25 mouse cellular contexts compared by ENCODE assay signal in the genomic region with DNA sequence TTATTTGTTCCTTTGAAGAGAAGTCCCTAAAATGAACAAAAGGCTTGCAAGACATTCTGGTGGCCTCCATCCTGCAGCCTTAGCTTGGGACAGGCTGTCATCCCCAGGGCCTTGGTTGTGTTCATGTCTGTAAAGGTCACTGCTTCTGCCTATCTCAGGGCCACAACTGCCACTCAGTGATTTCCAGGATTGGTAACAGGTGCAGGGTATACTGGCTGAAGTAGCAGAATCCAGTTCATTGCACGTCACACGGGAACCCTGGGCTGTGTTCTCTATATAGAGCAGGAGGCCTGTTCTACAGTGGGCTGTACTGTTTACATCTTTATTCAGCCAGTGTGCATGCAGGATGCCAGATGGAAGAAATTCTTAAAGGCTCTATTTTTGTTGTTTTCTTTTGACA. TPM values are rescaled to one million over a fixed set of nuclear protein-coding genes. Genes with fewer than 3 reads are reported as not detected.
DNase-seq lines count a peak whose midpoint lies in the region; ATAC-seq lines count a peak whose summit lies in the region.
"Had no signal": no experiment of that assay in that cellular context is flagged by ENCODE, and none has a peak within 500 bp of the region (broad histone marks: within the 10 kb centered on the region; RNA-seq: fewer than 3 reads in every experiment).

No protein-coding gene starts in this region.

- peaks cover 38% of the 10 kb centered on the region for H3K4me1 ChIP-seq in kidney, embryonic 15.5 days

- no peaks in the 10 kb centered on the region for H3K9me3 ChIP-seq in kidney, embryonic 15.5 days (replicated peaks)
- H3K9me3 ChIP-seq: embryonic facial prominence, embryonic 13.5 days; heart, embryonic 10.5 days; hindbrain, embryonic 12.5 days; lung, embryonic 15.5 days had no signal

- no peak overlapping the region for H3K9ac ChIP-seq in kidney, embryonic 15.5 days
- H3K9ac ChIP-seq: embryonic facial prominence, embryonic 13.5 days; hindbrain, embryonic 12.5 days; liver, embryonic 14.5 days; lung, embryonic 15.5 days had no signal

- H3K4me2 ChIP-seq in kidney, embryonic 15.5 days: no peak overlapping the region
- H3K4me2 ChIP-seq: hindbrain, embryonic 12.5 days; lung, embryonic 15.5 days had no signal

- 57% methylated on average over 2 of the region's 2 CpGs for whole genome bisulfite sequencing in kidney, embryonic 15.5 days

- H3K27ac ChIP-seq in kidney, embryonic 15.5 days: peak overlapping the region; percentile 71
- H3K27ac ChIP-seq: embryonic facial prominence, embryonic 13.5 days; heart, embryonic 10.5 days; hindbrain, embryonic 12.5 days; liver, embryonic 14.5 days; lung, embryonic 15.5 days had no signal

- no peaks in the 10 kb centered on the region for H3K36me3 ChIP-seq in kidney, embryonic 15.5 days
- H3K36me3 ChIP-seq: embryonic facial prominence, embryonic 13.5 days; heart, embryonic 10.5 days; hindbrain, embryonic 12.5 days; lung, embryonic 15.5 days had no signal

- no peak overlapping the region for H3K4me3 ChIP-seq in kidney, embryonic 15.5 days (replicated peaks)
- H3K4me3 ChIP-seq: embryonic facial prominence, embryonic 13.5 days; heart, embryonic 10.5 days; hindbrain, embryonic 12.5 days; lung, embryonic 15.5 days had no signal

- peak; percentile 10 to 17 for DNase-seq in frontal cortex, adult 2 months (ENCODE audit: extremely low spot score in 1 of 2, low spot score in 1 of 2)
- DNase-seq in frontal cortex, postnatal 14 days (ENCODE audit: low spot score in 2 of 2): no peak
- no peak for DNase-seq in kidney, adult 9 months
- peak; percentile 18 for DNase-seq in thymus, postnatal 4 days
- DNase-seq in thymus, adult 18-20 months: no peak
- no peak for DNase-seq in ovary, postnatal 36 days (ENCODE audit: low spot score)
- DNase-seq: adrenal gland, postnatal 10 days; cerebellum, adult 11 months; cerebellum, postnatal 10 days; kidney, adult 8-10 months; lung, postnatal 4 days; retina, postnatal 1 day; thymus, postnatal 25 days had no signal

- ATAC-seq in kidney, embryonic 15.5 days (replicated peaks; ENCODE audit: low FRiP score): no peak
- ATAC-seq: midbrain, embryonic 16.5 days had no signal

- H3K27me3 ChIP-seq in kidney, embryonic 15.5 days: no peaks in the 10 kb centered on the region
- H3K27me3 ChIP-seq: embryonic facial prominence, embryonic 13.5 days; hindbrain, embryonic 12.5 days; lung, embryonic 15.5 days; Patski had no signal

RNA-seq across cellular contexts. Expression of gene Klhdc8a, which starts 30.5 kb away (rescaled TPM):
- 8.8 and 10.1 TPM in 2 replicates for polyA plus RNA-seq in frontal cortex, adult 2 months (2012; rRNA removed)
- polyA plus RNA-seq in kidney, embryonic 15.5 days (2015; fragmentation: Nextera tagmentation; extraction: Ambion mirVana): 1.2 and 1.6 TPM in 2 replicates

RNA-seq across cellular contexts. Expression of gene Gm10188, which starts 38.4 kb away (rescaled TPM):
- not detected in 2 replicates for polyA plus RNA-seq in frontal cortex, adult 2 months (2012; rRNA removed)
- polyA plus RNA-seq in kidney, embryonic 15.5 days (2015; fragmentation: Nextera tagmentation; extraction: Ambion mirVana): not detected in 2 replicates
- polyA plus RNA-seq: C2C12; embryonic facial prominence, embryonic 13.5 days; heart, embryonic 10.5 days; heart, postnatal 0 days; limb, embryonic 14.5 days; liver, embryonic 14.5 days; lung, embryonic 15.5 days; small intestine, adult 2 months had no signal

RNA-seq across cellular contexts. Expression of gene Nuak2, which starts 48.0 kb away (rescaled TPM):
- polyA plus RNA-seq in frontal cortex, adult 2 months (2012; rRNA removed): 0.84 and 1.0 TPM in 2 replicates
- polyA plus RNA-seq in kidney, embryonic 15.5 days (2015; fragmentation: Nextera tagmentation; extraction: Ambion mirVana): 3.6 and 3.8 TPM in 2 replicates

Comparison
In these comparisons a context has a peak if more than half of its experiments do, and no peak if none do; other contexts are left out.
1. DNase-seq: peak in frontal cortex, adult 2 months (2 of 2) and thymus, postnatal 4 days (single experiment); none in frontal cortex, postnatal 14 days (0 of 2), kidney, adult 9 months (single experiment), thymus, adult 18-20 months (0 of 2) and ovary, postnatal 36 days (single experiment).